Mouse (Mus musculus): ENCODE results near the gene Map3k13.

Map3k13 gene

DNA sequence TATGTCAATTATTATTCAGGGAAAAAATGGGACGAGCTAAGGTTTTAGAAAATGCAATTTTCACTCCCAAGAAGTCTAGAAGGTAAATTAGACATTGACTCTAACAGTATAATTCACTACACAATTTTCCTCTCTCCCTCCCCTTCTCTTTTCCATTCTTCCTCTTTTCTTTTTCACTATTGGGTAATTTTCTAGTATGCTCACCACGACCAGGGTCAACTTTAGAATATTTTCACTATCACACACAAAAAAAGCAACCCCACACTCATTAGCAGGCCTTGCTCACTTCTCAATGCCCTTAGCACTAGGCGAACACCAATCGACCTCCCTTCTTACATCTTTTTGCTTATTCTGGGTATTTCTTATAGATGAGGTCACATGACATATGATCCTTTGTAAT lies 54.7 kb downstream of the Map3k13 start:
- DNase-seq (ENCODE audit: low read depth, low spot score), result no peak

DNA sequence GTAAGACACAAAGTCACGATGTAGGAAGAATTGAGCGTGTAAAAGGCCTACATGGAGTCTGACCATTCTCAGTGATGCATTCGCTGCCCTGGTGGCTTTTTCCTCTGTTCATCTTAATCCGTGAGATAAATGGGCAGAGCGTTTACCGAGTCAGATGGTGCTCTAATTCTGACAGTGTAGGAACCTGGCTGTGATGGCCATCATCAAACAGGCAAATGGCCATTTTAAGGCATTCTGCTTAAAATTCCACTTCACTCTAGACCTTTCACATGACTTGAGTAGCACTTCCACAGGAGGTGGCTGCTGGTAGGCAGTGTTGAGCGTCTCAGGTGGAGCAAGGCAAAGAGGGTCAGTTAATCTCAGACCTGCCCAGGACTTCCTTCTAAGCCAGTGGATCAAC lies 58.2 kb downstream of the Map3k13 start:
- no peak for DNase-seq (ENCODE audit: low read depth, low spot score)

GRCm38 (mm10) chr16:21853446-21853941 lies 59.3 kb downstream of the Map3k13 start:
- no peak for DNase-seq (ENCODE audit: low read depth, low spot score)

- no peak for DNase-seq (ENCODE audit: low read depth, low spot score)
Observed at GRCm38 (mm10) chr16:21854589-21855284, 60.6 kb downstream of the Map3k13 start.

- no peak for DNase-seq (ENCODE audit: low read depth, low spot score)
Observed at GRCm38 (mm10) chr16:21856134-21856533, 62.0 kb downstream of the Map3k13 start.

DNA sequence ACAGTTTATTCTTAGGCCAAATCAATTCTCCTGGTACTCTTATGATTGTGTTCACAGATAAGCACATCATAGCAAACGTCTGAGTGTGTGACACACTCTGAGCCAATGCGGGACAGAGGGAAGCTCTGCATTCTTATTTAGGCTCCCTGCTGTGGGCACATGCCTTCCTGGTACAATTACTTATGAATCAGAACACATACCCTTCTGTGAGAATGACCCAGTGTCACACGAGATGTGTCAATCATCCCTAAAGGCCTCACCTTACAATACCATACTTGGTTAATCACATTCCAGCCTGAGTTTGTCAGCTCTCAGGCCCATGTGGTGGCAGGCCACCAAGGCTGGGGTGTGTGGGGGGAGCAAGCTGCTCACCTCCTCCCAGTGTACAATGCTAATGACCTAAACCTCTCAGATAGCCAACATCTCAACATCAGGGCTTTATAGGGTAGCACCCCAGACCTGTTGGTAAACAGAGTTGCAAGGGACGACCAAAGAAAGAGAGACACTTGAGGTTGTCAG lies 63.0 kb downstream of the Map3k13 start:
- DNase-seq (ENCODE audit: low read depth, low spot score), result no peak

DNA sequence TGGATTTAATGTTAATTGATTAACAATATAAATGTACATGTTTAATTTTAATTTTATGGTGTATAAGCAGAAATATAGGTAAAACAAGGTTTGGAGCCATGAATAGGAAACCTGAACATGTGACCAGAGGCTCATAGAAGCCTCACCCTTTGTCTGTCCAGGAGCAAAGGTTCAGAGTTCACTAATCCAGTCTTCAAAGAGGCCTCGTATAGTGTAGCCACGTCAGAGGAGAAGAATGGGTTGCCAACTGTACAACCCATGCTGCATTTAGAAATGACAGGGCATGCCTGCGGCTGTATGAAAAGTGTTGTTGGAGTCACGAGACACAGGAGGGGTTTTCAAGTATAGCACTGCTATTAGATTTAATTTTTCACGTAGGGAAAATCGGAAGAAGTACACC lies 64.0 kb downstream of the Map3k13 start:
- no peak for DNase-seq (ENCODE audit: low read depth, low spot score)

DNA sequence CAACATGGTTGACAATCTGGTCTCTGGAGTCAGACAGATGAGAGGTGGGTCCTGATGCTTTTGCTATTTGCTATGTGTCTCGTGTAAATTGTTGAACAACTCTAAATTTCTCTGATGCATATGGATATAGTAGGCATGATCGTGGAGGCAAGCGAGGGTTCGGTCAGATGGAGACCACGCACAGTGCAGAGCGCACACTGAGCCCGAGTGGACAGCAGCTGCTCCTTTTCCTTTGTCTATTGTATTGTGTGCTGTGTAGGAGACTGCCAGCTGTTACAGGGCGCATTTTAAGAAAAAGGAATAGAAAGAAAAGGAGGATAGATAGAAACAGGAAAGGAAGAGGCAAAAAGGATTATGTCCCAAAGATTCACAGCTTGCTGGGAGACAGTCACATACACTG lies 64.7 kb downstream of the Map3k13 start:
- no peak for DNase-seq (ENCODE audit: low read depth, low spot score)

GRCm38 (mm10) chr16:21862448-21862847 lies 68.3 kb downstream of the Map3k13 start:
- no peak for DNase-seq (ENCODE audit: low read depth, low spot score)

- DNase-seq (ENCODE audit: low read depth, low spot score), result no peak
Observed at GRCm38 (mm10) chr16:21865250-21865982, 71.3 kb downstream of the Map3k13 start.

DNA sequence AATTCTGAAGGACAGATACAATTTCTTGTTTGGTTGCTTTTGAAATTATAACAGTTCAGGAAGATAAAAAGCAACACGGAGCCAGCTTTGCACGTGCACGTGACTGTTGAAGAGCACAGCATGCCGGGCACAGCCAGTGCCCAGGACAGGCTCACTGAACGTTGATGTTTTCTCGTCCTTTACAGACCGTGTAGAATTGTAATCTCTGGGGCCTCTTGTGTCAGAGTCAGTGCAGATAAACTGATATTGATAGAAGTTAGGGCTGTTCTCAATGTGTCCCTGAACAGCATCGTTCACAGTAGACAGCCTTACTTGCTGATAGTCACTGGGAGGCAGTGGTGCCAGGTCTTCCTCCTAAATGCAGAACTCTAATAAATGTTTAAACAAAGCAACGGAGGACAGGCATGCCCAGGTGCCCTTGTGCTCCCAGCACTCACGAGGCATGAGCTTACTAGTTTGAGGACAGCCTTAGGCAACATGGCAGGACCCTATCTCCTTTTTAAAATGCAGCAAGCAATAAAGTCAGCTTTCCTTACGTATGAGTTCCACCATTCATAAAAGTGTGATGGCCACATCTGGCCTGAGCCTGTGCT lies 71.9 kb downstream of the Map3k13 start:
- no peak for DNase-seq (ENCODE audit: low read depth, low spot score)

DNA sequence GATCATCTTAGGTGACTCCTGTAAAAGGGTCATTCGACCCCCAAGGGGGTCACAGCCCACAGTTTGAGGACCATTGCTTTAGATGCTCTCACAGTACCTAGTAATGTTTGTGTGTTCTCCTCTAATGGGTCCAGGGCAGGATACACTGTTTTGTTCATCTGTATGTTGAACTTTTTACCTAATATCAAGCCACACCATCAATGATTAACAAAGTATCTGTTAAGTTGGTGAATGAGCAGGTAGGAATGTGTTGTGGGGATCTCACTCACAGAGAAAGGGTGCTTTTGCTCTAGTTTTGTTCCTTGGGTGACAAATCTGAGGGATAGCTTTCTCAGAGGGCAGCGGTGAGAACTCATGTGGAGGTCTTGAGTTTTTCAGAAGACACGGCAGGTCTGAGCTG lies 73.6 kb downstream of the Map3k13 start:
- no peak for DNase-seq (ENCODE audit: low read depth, low spot score)

DNA sequence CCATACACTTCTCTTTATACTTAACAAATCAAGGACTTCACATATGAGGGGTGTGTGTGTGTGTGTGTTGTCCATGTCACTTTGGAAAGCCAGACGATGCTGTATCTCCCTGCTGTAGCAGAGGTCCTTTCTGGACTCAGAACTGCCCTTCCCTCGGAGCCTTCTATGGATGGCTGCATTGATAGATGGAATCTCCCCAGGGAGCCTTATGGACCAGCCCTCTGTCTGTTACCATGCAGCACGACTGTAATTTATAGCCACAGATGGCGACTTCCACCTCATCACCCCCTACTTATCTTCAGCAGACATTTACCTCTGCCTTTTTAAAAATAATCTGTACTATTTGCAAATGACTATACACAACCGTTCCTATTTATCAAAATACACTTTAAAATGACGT lies 74.5 kb downstream of the Map3k13 start:
- DNase-seq (ENCODE audit: low read depth, low spot score), result no peak

- no peak for DNase-seq (ENCODE audit: low read depth, low spot score)
Observed at GRCm38 (mm10) chr16:21869879-21870278, 75.7 kb downstream of the Map3k13 start.

GRCm38 (mm10) chr16:21877735-21878134 lies 83.6 kb downstream of the Map3k13 start:
- DNase-seq (ENCODE audit: low read depth, low spot score), result no peak

DNA sequence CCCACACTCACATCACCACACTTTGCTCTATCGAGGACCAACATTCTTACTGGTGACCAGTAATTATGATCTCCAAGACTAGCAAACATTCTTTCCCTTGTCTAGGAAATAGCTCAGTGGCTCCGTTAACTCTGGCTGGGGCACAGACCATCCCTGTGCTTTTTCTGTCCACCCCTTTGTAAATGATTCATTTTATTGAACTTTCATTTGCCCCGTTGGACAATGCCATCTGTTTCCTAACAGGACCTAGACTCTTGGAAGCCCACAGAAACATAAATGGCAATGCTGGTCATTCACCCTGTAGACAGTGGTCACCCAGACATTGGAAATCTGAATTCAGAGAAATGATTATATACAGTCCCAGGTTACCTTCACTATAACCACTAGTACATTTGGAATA lies 84.7 kb downstream of the Map3k13 start:
- no peak for DNase-seq (ENCODE audit: low read depth, low spot score)

DNA sequence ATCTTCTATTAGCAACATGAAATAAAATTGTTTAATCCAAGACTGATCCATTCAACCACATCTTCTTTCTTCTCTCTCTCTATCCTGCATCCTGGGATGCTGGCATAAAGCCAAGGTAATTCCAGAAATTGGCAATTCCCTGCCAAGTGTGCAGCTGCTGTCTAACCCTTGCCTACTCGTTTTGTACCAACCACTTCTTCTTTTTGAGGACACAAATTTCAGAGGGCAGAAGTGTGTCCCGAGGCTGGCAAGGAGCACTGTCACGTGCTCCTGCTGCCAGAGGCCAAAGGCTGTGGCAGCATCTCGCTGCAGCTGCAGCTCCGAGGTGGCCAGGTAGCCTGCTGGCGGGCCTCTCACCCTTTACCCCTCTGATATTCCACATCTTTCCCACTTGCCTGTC lies 87.0 kb downstream of the Map3k13 start:
- no peak for DNase-seq (ENCODE audit: low read depth, low spot score)

DNA sequence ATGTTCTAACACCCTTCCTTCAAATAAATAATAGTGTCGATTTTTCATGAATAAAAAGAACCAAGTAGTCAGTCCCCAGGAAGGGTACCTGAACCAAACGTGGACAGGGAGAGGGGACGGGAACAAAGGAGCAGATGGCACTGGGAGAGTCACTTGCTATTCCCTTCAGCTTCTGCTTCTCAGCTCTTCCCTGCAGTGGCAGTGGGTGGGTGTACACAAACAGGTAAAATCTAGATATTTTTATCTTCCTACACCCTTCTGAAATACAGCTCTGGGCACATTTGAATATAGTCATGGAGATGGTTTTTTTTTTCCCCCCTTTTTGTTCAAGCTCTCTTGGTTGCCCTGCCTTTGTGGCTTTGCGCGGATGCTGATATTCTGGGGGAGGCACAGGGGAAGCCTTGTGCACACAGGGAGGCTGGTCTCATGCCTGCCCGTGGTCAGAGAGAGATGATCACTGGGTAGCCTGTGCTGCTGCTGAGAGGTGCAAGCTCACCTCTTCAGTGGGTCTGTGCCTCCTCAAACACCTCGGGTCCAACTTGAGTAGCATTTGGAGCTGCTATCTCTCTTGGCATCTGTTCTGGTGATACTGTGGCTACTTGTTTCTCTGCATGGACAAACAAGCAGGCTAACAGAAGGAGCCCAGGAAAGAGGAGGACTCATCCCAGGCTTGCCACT lies 87.6 kb downstream of the Map3k13 start:
- DNase-seq (ENCODE audit: low read depth, low spot score), result no peak

DNA sequence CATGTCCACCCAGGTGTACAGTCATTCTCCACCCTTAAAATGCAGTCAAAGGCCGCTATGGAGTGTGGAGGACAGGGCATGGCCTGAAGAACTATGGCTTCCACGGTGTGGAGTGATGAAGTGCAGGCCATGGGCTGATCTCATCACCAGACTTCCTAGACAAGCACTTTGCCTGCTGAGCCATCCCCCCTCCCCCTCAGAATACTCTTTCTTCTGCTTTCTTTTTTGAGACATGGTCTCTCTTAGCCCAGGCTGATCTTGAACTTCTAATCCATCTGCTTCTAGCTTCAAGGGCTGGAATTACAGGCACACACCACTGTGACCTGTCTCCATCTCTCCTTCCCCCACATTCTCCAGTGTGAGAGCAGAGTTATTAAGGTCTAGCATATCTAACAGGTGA lies 93.5 kb downstream of the Map3k13 start:
- no peak for DNase-seq (ENCODE audit: low read depth, low spot score)

DNA sequence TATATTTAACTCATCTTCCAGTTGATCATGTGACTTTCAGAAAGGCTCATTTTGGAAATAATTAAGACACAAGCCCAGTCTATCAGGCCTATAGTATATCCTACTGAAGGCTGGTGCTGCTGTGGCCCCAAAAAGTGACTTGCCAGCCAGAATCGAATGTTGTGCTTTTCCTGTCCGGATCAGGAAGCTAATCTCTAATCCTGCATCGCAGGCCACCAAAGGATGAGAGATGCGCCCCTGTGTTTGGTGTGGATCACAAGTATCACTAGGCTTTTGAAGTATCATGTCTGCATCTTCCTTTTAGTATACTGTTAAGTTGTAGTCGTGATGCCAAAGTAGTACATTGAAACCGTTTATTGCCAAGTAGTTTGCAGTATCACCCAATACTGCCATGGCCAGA lies 99.7 kb downstream of the Map3k13 start:
- no peak for DNase-seq (ENCODE audit: low read depth, low spot score)

GRCm38 (mm10) chr16:21901286-21901685 lies 107.1 kb downstream of the Map3k13 start:
- DNase-seq (ENCODE audit: low read depth, low spot score), result no peak

- no peak for DNase-seq (ENCODE audit: low read depth, low spot score)
Observed at GRCm38 (mm10) chr16:21904636-21905035, 110.5 kb downstream of the Map3k13 start.

Measured in CD4-positive, CD25-positive, alpha-beta regulatory T cell, adult 2 months (primary cell).